Mouse (Mus musculus) hindbrain, embryonic 15.5 days (tissue): ENCODE measurements around the gene Crybg1. TPM values are rescaled to one million over a fixed set of nuclear protein-coding genes. Genes with fewer than 3 reads are reported as not detected.

ENCODE experiments used
- ATAC-seq: fragments of 200-750 bp; cut with Nextera tagmentation; 2 replicates; pipeline ENCODE4 v1.8.0; 2017; ENCODE audit warnings: low read depth, moderate number of reproducible peaks, moderate TSS enrichment; ENCODE audit not compliant: low FRiP score
- H3K27ac ChIP-seq: fragments of 300-500 bp; sonication (generic); replicated peaks from 2 replicates; pipeline ENCODE4 v1.5.1; 2015; ENCODE audit warnings: mild to moderate bottlenecking, inconsistent platforms
- H3K27me3 ChIP-seq: fragments of 300-500 bp; sonication (generic); 2 replicates; pipeline ENCODE4 v1.6.1; 2015; ENCODE audit warnings: control low read depth, inconsistent platforms
- H3K36me3 ChIP-seq: fragments of 300-500 bp; sonication (generic); 2 replicates; pipeline ENCODE4 v1.6.1; 2015; ENCODE audit warnings: control low read depth, inconsistent platforms
- H3K4me1 ChIP-seq: fragments of 300-500 bp; sonication (generic); replicated peaks from 2 replicates; pipeline ENCODE4 v1.6.1; 2015; ENCODE audit warnings: control low read depth, inconsistent platforms
- H3K4me2 ChIP-seq: fragments of 300-500 bp; sonication (generic); 2 replicates; pipeline ENCODE4 v1.6.1; 2015; ENCODE audit warnings: moderate library complexity, mild to moderate bottlenecking, inconsistent platforms
- H3K4me3 ChIP-seq: fragments of 300-500 bp; sonication (generic); 2 replicates; pipeline ENCODE4 v1.5.1; 2015; ENCODE audit warnings: mild to moderate bottlenecking, inconsistent platforms
- H3K9ac ChIP-seq: fragments of 300-500 bp; sonication (generic); 2 replicates; pipeline ENCODE4 v1.6.1; 2015; ENCODE audit warnings: inconsistent platforms
- H3K9me3 ChIP-seq: fragments of 300-500 bp; sonication (generic); 2 replicates; pipeline ENCODE4 v1.6.1; 2016; ENCODE audit warnings: control low read depth, inconsistent platforms
- WGBS: fragments of 180-500 bp; shearing (Covaris S2); methylation state at CpG from one replicate; pipeline ENCODE4 v1.1.7; 2015; 5-methylcytosine and 5-hydroxymethylcytosine counted together
- polyA plus RNA-seq: library from polyadenylated mRNA; unstranded; fragments of >200 nt; fragmentation: Nextera tagmentation; extraction: Ambion mirVana; gene quantifications from 2 replicates; pipeline ENCODE4 v1.2.1, GENCODE M21; 2015

Crybg1 gene
- polyA plus RNA-seq, 1 experiment from 2014 or later: 0.21 TPM

DNA sequence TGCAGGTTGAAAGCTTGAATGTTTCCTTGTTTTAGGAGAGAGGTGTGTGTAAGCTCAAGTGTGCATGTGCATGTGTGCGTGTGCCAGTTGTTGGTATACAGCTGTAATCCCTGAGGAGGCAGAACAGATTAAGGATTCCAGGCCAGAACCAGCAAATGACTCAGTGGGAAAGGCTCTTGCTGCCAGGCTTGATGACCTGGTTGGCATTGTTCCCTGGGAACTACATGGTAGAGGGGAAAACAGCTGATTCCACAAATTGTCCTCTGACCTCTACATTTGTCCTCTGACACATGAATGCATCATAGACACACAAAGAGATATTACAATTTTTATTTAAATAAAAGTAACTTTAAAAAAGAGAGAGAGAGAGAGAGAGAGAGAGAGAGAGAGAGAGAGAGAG, 122.5 kb downstream of the Crybg1 start:
- Histone ChIP-seq H3K4me1 (no peaks in the 10 kb centered on the region), H3K36me3 (no peaks in the 10 kb centered on the region), H3K4me2 (no peak overlapping the region), H3K27ac (no peak overlapping the region), H3K27me3 (no peaks in the 10 kb centered on the region), H3K9ac (no peak overlapping the region), H3K4me3 (no peak overlapping the region), H3K9me3 (no peaks in the 10 kb centered on the region)
- WGBS: 79% methylated on average over 1 of the region's 1 CpGs
- ATAC-seq: no peak

DNA sequence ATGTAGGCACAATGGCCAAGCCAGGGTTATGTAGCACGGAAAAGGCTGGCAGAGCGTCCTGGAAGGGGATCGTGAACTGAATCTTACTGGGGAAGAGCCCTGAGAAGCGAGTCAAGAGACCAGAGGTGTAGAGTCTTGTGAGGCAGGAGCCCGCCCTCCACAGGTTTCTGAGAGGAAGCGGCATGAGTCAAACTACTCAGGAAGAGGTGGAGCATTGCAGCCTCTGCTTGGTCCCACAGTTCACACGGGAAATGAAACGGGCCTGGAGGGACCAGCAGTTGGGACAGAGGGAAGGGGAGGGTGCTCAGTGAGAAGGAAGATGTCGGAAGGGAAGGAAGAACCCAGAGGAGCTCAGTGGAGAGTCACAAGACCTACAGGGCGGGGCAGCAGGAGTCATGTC, 123.9 kb downstream of the Crybg1 start:
- no peak overlapping the region for H3K9ac ChIP-seq
- H3K9me3 ChIP-seq: no peaks in the 10 kb centered on the region
- H3K27ac ChIP-seq: no peak overlapping the region
- H3K4me3 ChIP-seq: no peak overlapping the region
- ATAC-seq: no peak
- H3K4me2 ChIP-seq: no peak overlapping the region
- no peaks in the 10 kb centered on the region for H3K27me3 ChIP-seq
- WGBS: 64% methylated on average over 10 of the region's 10 CpGs
- no peaks in the 10 kb centered on the region for H3K4me1 ChIP-seq
- H3K36me3 ChIP-seq: no peaks in the 10 kb centered on the region

DNA sequence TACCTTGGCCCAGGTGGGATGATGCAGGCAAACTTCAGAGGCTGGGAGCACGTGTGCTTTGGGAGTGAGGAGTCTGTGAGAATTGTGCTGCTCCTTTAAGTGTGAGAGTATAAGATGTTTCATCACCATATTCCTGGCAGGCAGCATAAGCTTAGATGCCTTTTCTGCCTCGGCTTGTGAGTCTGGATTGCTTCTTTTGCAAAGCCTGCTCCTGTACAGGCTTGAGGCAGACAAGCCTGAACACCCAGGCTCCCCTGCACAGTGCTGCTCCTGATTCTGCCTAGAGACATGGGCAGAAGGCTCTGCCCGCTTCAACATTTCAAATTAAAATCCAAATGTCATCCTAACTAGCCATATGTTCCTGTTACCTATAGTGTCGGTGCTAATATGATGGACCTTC, 128.5 kb downstream of the Crybg1 start:
- H3K9me3 ChIP-seq: no peaks in the 10 kb centered on the region
- 76% methylated on average over 4 of the region's 4 CpGs for WGBS
- ATAC-seq: no peak

DNA sequence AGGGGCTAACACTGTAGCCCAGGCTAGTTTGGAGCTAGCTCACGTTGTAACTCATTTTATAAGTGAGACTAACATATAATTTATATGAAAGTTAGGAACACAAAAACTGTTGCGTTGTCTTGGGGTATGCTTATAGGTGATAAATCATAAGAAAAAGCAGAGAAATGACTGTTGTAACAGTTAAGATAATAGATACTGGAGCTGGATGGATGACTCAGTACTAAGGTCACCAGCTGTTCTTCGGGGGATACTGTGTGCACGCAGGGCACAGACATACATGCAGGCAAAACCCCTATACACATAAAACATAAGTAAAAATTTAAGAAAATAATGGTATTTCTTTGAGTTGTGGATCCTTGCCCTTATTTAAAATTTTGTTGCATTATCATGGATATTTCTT, 130.1 kb downstream of the Crybg1 start:
- H3K27ac ChIP-seq: no peak overlapping the region
- no peaks in the 10 kb centered on the region for H3K36me3 ChIP-seq
- no peaks in the 10 kb centered on the region for H3K27me3 ChIP-seq
- no peaks in the 10 kb centered on the region for H3K4me1 ChIP-seq
- 89% methylated on average over 4 of the region's 4 CpGs for WGBS
- H3K9ac ChIP-seq: no peak overlapping the region
- no peak for ATAC-seq
- H3K4me2 ChIP-seq: no peak overlapping the region
- H3K4me3 ChIP-seq: no peak overlapping the region
- no peaks in the 10 kb centered on the region for H3K9me3 ChIP-seq

More for the DNA sequence above, 128.5 kb downstream of the Crybg1 start:
- no peaks in the 10 kb centered on the region for H3K4me1 ChIP-seq
- H3K27ac ChIP-seq: no peak overlapping the region
- no peaks in the 10 kb centered on the region for H3K27me3 ChIP-seq
- H3K9ac ChIP-seq: no peak overlapping the region
- H3K36me3 ChIP-seq: no peaks in the 10 kb centered on the region
- no peak overlapping the region for H3K4me3 ChIP-seq
- no peak overlapping the region for H3K4me2 ChIP-seq

DNA sequence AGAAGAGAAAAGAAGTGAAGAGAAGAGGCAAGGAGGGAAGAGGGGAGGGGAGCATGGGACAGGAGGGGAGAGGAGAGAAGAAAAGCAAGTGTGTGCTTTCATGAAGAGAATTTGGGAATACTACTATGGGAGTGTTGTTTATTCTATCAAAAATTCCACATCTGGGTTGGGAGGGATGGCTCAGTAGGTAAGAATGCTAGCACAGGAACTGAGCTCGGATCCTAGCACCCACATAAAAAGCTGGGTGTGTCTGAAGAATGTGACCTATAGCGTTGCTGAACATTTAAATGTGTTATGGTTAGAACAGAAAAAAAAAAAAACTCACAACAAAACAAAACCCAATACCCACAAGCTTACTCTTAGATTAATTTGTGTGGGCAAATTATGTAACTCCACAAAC, 133.0 kb downstream of the Crybg1 start:
- no peak overlapping the region for H3K27ac ChIP-seq
- 83% methylated on average over 2 of the region's 2 CpGs for WGBS
- no peak overlapping the region for H3K9ac ChIP-seq
- no peak for ATAC-seq
- H3K4me1 ChIP-seq: no peaks in the 10 kb centered on the region
- no peak overlapping the region for H3K4me3 ChIP-seq
- H3K36me3 ChIP-seq: no peaks in the 10 kb centered on the region
- no peak overlapping the region for H3K4me2 ChIP-seq
- no peaks in the 10 kb centered on the region for H3K9me3 ChIP-seq
- no peaks in the 10 kb centered on the region for H3K27me3 ChIP-seq

DNA sequence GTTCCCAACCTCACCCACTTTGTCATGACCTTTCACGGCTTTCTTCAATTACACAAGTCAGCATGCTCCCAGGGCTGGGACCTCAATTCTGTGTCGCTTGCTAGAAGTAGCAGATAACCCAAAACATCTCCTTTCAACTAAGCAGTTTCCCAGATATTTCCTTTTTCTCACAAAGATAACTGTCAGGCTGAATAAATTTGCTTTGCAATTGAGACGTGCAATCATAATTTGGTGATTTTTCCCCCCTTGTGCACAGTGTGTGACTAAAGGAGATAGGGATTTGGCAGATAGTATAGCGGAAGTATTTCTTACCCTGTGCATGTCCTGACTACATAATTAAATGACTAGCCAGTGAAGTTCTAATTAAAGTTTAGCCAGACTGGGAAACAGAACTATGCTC, 134.8 kb downstream of the Crybg1 start:
- H3K27me3 ChIP-seq: peaks cover 2% of the 10 kb centered on the region; the same call in 1 of the 2 replicates
- no peak overlapping the region for H3K4me2 ChIP-seq
- ATAC-seq: no peak
- no peak overlapping the region for H3K4me3 ChIP-seq
- no peaks in the 10 kb centered on the region for H3K4me1 ChIP-seq
- H3K9me3 ChIP-seq: no peaks in the 10 kb centered on the region
- no peak overlapping the region for H3K27ac ChIP-seq
- 53% methylated on average over 4 of the region's 4 CpGs for WGBS
- H3K36me3 ChIP-seq: no peaks in the 10 kb centered on the region
- no peak overlapping the region for H3K9ac ChIP-seq

DNA sequence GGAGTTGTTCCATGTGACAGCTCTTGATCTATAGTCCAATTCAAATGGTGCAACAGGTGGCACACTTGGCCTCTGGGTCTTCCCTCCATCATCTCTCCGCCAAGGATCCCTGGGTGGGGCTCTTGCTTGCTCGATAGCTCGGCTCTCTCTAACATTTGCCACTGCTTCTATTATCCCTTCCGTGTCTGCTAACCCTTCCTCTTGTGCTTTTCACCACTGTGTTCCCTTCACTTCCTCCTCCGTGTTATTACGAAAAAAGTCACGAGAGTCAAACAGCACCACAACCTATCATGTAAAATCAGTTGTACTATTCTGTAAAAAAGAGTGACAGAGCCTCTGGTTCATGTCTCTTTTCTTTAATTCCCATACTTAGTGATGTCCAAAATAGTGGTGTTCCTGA, 137.2 kb downstream of the Crybg1 start:
- 80% methylated on average over 7 of the region's 7 CpGs for WGBS

DNA sequence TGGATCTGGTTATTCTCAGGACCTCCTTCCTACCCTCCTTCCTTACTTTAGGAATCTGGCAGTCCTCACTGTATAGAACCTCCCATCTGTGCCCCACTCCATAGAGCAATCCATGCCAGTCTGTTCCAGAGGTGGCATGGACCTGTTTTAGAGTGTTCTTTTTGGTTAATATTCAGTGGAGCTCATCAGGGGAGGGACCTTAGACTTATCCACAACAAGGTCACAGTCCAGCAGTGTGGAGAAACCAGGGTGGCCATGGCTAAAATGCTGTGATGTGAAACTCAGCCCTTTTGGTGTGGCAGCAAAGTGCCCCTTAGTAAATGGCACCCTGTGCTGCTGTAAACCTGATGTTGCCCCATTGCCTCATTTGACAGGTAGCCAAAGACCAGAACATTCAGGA, 139.8 kb downstream of the Crybg1 start:
- Histone ChIP-seq H3K9ac (no peak overlapping the region), H3K27me3 (peaks cover 39% of the 10 kb centered on the region), H3K4me2 (no peak overlapping the region), H3K9me3 (no peaks in the 10 kb centered on the region), H3K4me3 (no peak overlapping the region), H3K4me1 (peaks cover 20% of the 10 kb centered on the region), H3K27ac (no peak overlapping the region), H3K36me3 (no peaks in the 10 kb centered on the region)
- no peak for ATAC-seq

More for the DNA sequence above, 137.2 kb downstream of the Crybg1 start:
- H3K27me3 ChIP-seq: peaks cover 13% of the 10 kb centered on the region
- H3K36me3 ChIP-seq: no peaks in the 10 kb centered on the region
- H3K9me3 ChIP-seq: no peaks in the 10 kb centered on the region
- H3K4me1 ChIP-seq: 0 out of 2 replicates have a peak, but pooled peaks cover under 1% of the 10 kb centered on the region
- no peak overlapping the region for H3K4me3 ChIP-seq
- no peak overlapping the region for H3K9ac ChIP-seq
- no peak overlapping the region for H3K27ac ChIP-seq
- H3K4me2 ChIP-seq: no peak overlapping the region
- no peak for ATAC-seq

DNA sequence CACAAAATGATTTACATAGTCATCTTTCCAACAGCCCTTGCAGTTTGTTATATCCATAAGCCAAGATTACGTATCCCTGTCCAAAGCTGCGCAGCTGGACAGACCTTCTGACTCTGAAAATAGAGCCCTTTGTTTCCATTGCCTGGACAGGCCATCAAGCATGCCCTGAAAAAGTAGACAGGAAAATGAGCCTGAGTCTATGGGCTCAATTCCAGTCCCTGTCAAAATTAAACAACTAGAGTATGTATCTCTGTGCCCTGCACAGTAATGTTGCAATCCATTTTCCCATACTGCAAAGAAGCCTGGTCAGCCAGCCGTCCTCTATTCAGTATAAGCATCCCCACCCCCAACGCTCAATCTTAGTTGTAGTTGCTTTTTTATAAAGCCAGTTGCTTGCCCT, 141.8 kb downstream of the Crybg1 start:
- peaks cover 57% of the 10 kb centered on the region for H3K27me3 ChIP-seq
- WGBS: 79% methylated on average over 4 of the region's 4 CpGs

DNA sequence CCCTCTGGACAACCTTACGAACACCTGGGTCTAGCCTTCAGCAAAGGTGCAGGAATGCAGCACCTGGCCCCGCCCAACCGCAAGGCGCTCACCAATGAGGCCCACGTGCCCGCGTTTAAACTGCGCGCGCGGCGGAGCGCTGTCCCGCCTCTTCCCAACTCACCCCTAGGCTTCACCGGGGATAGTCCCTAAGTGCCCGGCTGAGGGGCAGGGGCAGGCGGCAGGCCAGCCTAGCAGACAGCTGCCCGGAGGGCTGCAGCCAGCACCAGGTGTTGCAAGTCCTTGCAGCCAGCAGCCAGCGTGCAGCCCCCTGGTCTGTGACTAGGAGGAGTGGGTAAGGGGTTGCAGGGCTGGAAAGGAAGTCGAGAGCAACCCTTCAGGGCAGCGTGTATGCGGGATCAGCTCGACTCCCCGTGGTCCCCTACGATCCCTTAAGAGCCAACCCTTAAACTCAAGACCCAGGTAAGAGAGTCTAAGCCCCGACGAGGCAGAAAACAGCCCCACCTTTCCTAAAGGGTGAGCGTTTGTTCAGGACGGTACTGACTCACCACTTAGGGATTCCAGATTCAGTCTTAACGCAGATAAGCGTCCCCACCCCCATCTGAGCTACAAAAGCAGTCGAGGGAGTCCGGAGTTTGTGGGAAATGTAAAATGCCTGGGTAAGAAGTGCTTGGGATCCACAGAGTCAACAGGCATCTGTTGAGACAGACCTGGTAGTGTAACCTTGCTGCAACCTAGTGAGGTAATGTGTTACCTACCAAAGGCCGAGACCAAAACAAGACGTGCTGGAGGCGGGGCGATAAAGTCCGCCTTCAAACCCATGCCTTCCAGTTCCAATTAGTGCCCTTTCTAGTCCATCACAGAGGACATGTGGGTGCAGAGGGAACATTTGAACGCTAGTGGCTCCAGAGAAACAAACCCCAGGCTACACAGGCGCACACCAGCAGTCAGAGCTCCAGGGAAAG, 142.7 kb downstream of the Crybg1 start:
- Histone ChIP-seq H3K9ac (no peak overlapping the region), H3K4me2 (peak overlapping the region; percentile 69), H3K27me3 (peaks cover 65% of the 10 kb centered on the region), H3K9me3 (no peaks in the 10 kb centered on the region), H3K4me3 (peak overlapping the region; percentile 33), H3K4me1 (peaks cover 27% of the 10 kb centered on the region), H3K36me3 (no peaks in the 10 kb centered on the region), H3K27ac (no peak overlapping the region)
- 3% methylated on average over 40 of the region's 40 CpGs for WGBS
- ATAC-seq: peak; percentile 43; the same call in 1 of the 2 replicates

More for the DNA sequence above, 141.8 kb downstream of the Crybg1 start:
- Histone ChIP-seq H3K4me3 (no peak overlapping the region), H3K9ac (no peak overlapping the region), H3K4me1 (peaks cover 27% of the 10 kb centered on the region), H3K9me3 (no peaks in the 10 kb centered on the region), H3K4me2 (no peak overlapping the region), H3K27ac (no peak overlapping the region), H3K36me3 (no peaks in the 10 kb centered on the region)
- no peak for ATAC-seq

DNA sequence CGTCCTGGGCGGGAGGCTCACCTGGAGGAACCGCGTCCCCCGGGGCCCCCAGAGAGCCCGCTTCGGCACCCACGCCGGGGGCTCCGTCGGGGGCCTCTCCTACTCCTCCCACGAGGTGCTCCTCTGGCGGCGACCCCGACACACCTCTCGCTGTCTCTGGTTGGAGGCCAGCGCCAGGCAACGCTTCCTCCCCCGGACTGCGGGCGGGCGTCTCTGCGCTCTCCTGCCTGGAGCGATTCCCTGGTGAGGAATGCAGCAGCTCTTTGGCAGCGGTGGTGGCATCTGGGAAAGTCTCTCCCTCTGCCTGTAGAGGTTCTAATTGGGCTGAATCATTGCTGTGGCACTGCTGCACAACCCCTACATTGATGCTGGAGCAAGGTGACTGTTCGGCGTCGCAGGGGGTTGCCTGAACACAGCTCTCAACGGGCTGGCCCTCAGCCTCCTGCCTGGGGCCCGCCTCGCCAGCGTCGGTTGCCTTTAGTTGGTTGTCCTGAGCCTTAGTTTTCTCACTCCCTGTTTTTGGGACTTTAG, 144.4 kb downstream of the Crybg1 start:
- Histone ChIP-seq H3K9ac (no peak overlapping the region), H3K9me3 (no peaks in the 10 kb centered on the region), H3K36me3 (no peaks in the 10 kb centered on the region), H3K4me1 (peaks cover 27% of the 10 kb centered on the region), H3K4me3 (peak overlapping the region; percentile 40), H3K27ac (no peak overlapping the region), H3K27me3 (peaks cover 67% of the 10 kb centered on the region), H3K4me2 (peak overlapping the region; percentile 63)
- WGBS: under 1% methylated on average over 33 of the region's 33 CpGs
- no peak for ATAC-seq

DNA sequence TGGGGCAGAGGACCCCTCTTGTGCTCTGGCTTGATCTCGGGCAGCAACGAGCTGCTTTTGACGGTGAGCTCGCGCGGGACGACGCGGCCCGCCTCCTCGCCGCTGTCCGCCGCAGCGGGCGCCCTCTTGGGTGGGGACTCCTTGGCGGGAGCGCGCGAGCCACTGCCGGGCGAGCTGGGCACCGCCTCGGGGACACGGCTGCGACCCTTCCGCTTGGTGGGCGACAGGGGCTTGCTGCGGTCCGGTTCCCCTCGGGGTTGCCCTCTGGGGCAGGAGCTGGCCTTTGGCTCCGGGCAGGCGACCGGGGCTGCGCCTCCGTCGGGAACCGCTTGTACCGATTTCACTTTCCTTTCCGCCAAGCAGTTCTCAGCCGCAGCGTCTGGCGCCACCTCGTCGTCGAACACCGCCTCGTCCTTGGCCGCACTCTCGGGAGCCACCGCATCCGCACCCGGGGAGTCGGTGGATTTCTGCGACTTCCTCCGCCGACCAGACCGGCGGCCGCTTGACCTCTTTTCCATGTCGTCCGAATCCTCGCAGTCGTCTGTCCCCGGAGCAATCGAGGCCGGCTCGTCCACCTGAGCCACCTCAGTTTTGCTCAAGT, 145.0 kb downstream of the Crybg1 start:
- Histone ChIP-seq H3K4me3 (peak overlapping the region; percentile 40), H3K9me3 (no peaks in the 10 kb centered on the region), H3K4me2 (peak overlapping the region; percentile 63), H3K9ac (peak overlapping the region; percentile 17), H3K27ac (no peak overlapping the region), H3K36me3 (no peaks in the 10 kb centered on the region), H3K27me3 (peaks cover 63% of the 10 kb centered on the region), H3K4me1 (peaks cover 27% of the 10 kb centered on the region)
- no peak; the same call in 1 of the 2 replicates for ATAC-seq
- WGBS: under 1% methylated on average over 68 of the region's 68 CpGs
